Mouse (Mus musculus) limb, embryonic 14.5 days (tissue): Measurements from ENCODE around the gene Cntn2. TPM values are rescaled to one million over a fixed set of nuclear protein-coding genes. Genes with fewer than 3 reads are reported as not detected.

Experiments used
- ATAC-seq: fragments of 200-750 bp; cut with Nextera tagmentation; 2 replicates; pipeline ENCODE4 v1.8.0; 2017; ENCODE audit warnings: low read depth, moderate number of reproducible peaks, moderate TSS enrichment; ENCODE audit not compliant: low FRiP score
- DNase-seq: peaks from one replicate; pipeline ENCODE4 v3.0.0-alpha.2; 2015; ENCODE audit warnings: low spot score
- H3K27ac ChIP-seq: fragments of 300-500 bp; sonication (generic); replicated peaks from 2 replicates; pipeline ENCODE4 v1.5.1; 2014; ENCODE audit warnings: low read depth, mild to moderate bottlenecking, low read length, moderate library complexity, mixed read lengths
- H3K27me3 ChIP-seq: fragments of 300-500 bp; sonication (generic); 2 replicates; pipeline ENCODE4 v1.6.1; 2014; ENCODE audit warnings: low read length, mixed read lengths; ENCODE audit not compliant: control insufficient read depth, insufficient read depth
- H3K36me3 ChIP-seq: fragments of 300-500 bp; sonication (generic); 2 replicates; pipeline ENCODE4 v1.6.1; 2014; ENCODE audit warnings: mild to moderate bottlenecking, low read length, moderate library complexity, mixed read lengths; ENCODE audit not compliant: control insufficient read depth, insufficient read depth
- H3K4me1 ChIP-seq: fragments of 300-500 bp; sonication (generic); 2 replicates; pipeline ENCODE4 v1.6.1; 2014; ENCODE audit warnings: antibody characterized with exemption, low read length, mixed read lengths; ENCODE audit not compliant: control insufficient read depth, insufficient read depth
- H3K4me2 ChIP-seq: fragments of 300-500 bp; sonication (generic); replicated peaks from 2 replicates; pipeline ENCODE4 v1.6.1; 2014; ENCODE audit warnings: low read depth, mild to moderate bottlenecking, low read length, moderate library complexity; ENCODE audit not compliant: severe bottlenecking
- H3K4me3 ChIP-seq: fragments of 300-500 bp; sonication (generic); replicated peaks from 2 replicates; pipeline ENCODE4 v1.5.1; 2014; ENCODE audit warnings: low read length
- H3K9ac ChIP-seq: fragments of 300-500 bp; sonication (generic); 2 replicates; pipeline ENCODE4 v1.6.1; 2014; ENCODE audit warnings: mild to moderate bottlenecking, low read depth, low read length, moderate library complexity; ENCODE audit not compliant: severe bottlenecking
- H3K9me3 ChIP-seq: fragments of 300-500 bp; sonication (generic); 2 replicates; pipeline ENCODE4 v1.6.1; 2016; ENCODE audit warnings: low read length; ENCODE audit not compliant: control insufficient read depth
- POLR2A ChIP-seq: fragments of 200-500 bp; IDR thresholded peaks from 2 replicates; pipeline ENCODE4 v1.8.0; 2012; ENCODE audit warnings: inconsistent platforms, mild to moderate bottlenecking, moderate library complexity, borderline replicate concordance; ENCODE audit not compliant: insufficient read depth, insufficient read length; ENCODE audit errors: extremely low read depth
- WGBS: fragments of 180-500 bp; shearing (Covaris S2); extraction: QIAGEN DNeasy Blood & Tissue Kit; methylation state at CpG from one replicate; pipeline ENCODE4 v1.1.7; 2014; 5-methylcytosine and 5-hydroxymethylcytosine counted together
- polyA plus RNA-seq, 2 experiments: library from polyadenylated mRNA; depleted of rRNA in 1 of 2; stranded (reverse) in 1 of 2; unstranded in 1 of 2; fragments of >200 nt; fragmentation: Nextera tagmentation in 1 of 2; extraction: Ambion mirVana in 1 of 2; gene quantifications; 2 replicates each; pipeline versions ENCODE4 v1.2.1 to v1.2.3; 2012 to 2014

Gene Cntn2
- polyA plus RNA-seq, 2 experiments: 0.84 to 1.1 TPM

- Histone ChIP-seq H3K9me3 (no peaks in the 10 kb centered on the region), H3K36me3 (no peaks in the 10 kb centered on the region), H3K27me3 (no peaks in the 10 kb centered on the region), H3K4me3 (no peak overlapping the region), H3K4me2 (no peak overlapping the region), H3K4me1 (peaks cover 12% of the 10 kb centered on the region), H3K27ac (no peak overlapping the region), H3K9ac (no peak overlapping the region)
- DNase-seq (no peak), ATAC-seq (no peak)
- TF ChIP-seq POLR2A: no peak
- 4% methylated on average over 5 of the region's 5 CpGs for WGBS
Observed at GRCm38 (mm10) chr1:132530631-132531191, 12.3 kb downstream of the Cntn2 start.

- DNase-seq (no peak), ATAC-seq (no peak)
- WGBS: 81% methylated on average over 19 of the region's 19 CpGs
- Histone ChIP-seq H3K36me3 (no peaks in the 10 kb centered on the region), H3K9me3 (no peaks in the 10 kb centered on the region), H3K4me3 (no peak overlapping the region), H3K9ac (no peak overlapping the region), H3K4me1 (peaks cover 11% of the 10 kb centered on the region), H3K27ac (no peak overlapping the region), H3K4me2 (no peak overlapping the region), H3K27me3 (no peaks in the 10 kb centered on the region)
- no peak for TF ChIP-seq POLR2A
Observed at GRCm38 (mm10) chr1:132528647-132529334, 14.3 kb downstream of the Cntn2 start.

GRCm38 (mm10) chr1:132528071-132528470 lies 15.0 kb downstream of the Cntn2 start:
- Histone ChIP-seq H3K9me3 (no peaks in the 10 kb centered on the region), H3K36me3 (no peaks in the 10 kb centered on the region), H3K4me2 (no peak overlapping the region), H3K4me3 (no peak overlapping the region), H3K27ac (no peak overlapping the region), H3K27me3 (no peaks in the 10 kb centered on the region), H3K4me1 (peaks cover 10% of the 10 kb centered on the region), H3K9ac (no peak overlapping the region)
- ATAC-seq (no peak), DNase-seq (no peak)
- no peak for TF ChIP-seq POLR2A
- 89% methylated on average over 13 of the region's 13 CpGs for WGBS

- no peaks in the 10 kb centered on the region for H3K9me3 ChIP-seq
- no peaks in the 10 kb centered on the region for H3K27me3 ChIP-seq
- no peaks in the 10 kb centered on the region for H3K36me3 ChIP-seq
- WGBS: 6% methylated on average over 10 of the region's 10 CpGs
- ATAC-seq (peak; percentile 38; the same call in 1 of the 2 replicates), DNase-seq (peak; percentile 80)
- H3K4me1 ChIP-seq: peaks cover 7% of the 10 kb centered on the region
- H3K27ac ChIP-seq: no peak overlapping the region
- H3K4me3 ChIP-seq: no peak overlapping the region
- H3K4me2 ChIP-seq: no peak overlapping the region
- H3K9ac ChIP-seq: peak overlapping the region; percentile 41; the same call in 1 of the 2 replicates
- no peak for TF ChIP-seq POLR2A
Observed at GRCm38 (mm10) chr1:132525832-132526231, 17.2 kb downstream of the Cntn2 start.

GRCm38 (mm10) chr1:132523920-132524319 lies 19.1 kb downstream of the Cntn2 start:
- DNase-seq (no peak), ATAC-seq (no peak)
- H3K27ac ChIP-seq: no peak overlapping the region
- H3K4me2 ChIP-seq: no peak overlapping the region
- H3K27me3 ChIP-seq: no peaks in the 10 kb centered on the region
- no peaks in the 10 kb centered on the region for H3K36me3 ChIP-seq
- WGBS: 28% methylated on average over 4 of the region's 4 CpGs
- no peak overlapping the region for H3K9ac ChIP-seq
- no peaks in the 10 kb centered on the region for H3K9me3 ChIP-seq
- H3K4me1 ChIP-seq: 0 out of 2 replicates have a peak, but pooled peaks cover 3% of the 10 kb centered on the region
- no peak overlapping the region for H3K4me3 ChIP-seq
- no peak for TF ChIP-seq POLR2A
